Mouse (Mus musculus) hindbrain, embryonic 16.5 days (tissue): ENCODE measurements around the gene Ica1. TPM values are rescaled to one million over a fixed set of nuclear protein-coding genes. Genes with fewer than 3 reads are reported as not detected.

Source experiments
- ATAC-seq: fragments of 200-750 bp; cut with Nextera tagmentation; 2 replicates; pipeline ENCODE4 v1.8.0; 2017; ENCODE audit warnings: moderate TSS enrichment, moderate library complexity
- H3K27ac ChIP-seq: fragments of 300-500 bp; sonication (generic); 2 replicates; pipeline ENCODE4 v1.5.1; 2014; ENCODE audit warnings: low read depth, mild to moderate bottlenecking, control low read depth, low read length, moderate library complexity
- H3K27me3 ChIP-seq: fragments of 300-500 bp; sonication (generic); replicated peaks from 2 replicates; pipeline ENCODE4 v1.6.1; 2014; ENCODE audit warnings: low read length; ENCODE audit not compliant: control insufficient read depth, insufficient read depth
- H3K36me3 ChIP-seq: fragments of 300-500 bp; sonication (generic); 2 replicates; pipeline ENCODE4 v1.6.1; 2014; ENCODE audit warnings: mild to moderate bottlenecking, low read length, moderate library complexity, mixed read lengths; ENCODE audit not compliant: control insufficient read depth, insufficient read depth
- H3K4me1 ChIP-seq: fragments of 300-500 bp; sonication (generic); 2 replicates; pipeline ENCODE4 v1.6.1; 2014; ENCODE audit warnings: low read depth, low read length; ENCODE audit not compliant: control insufficient read depth, insufficient read depth
- H3K4me2 ChIP-seq: fragments of 300-500 bp; sonication (generic); 2 replicates; pipeline ENCODE4 v1.6.1; 2014; ENCODE audit warnings: mild to moderate bottlenecking, low read length, control low read depth, moderate library complexity
- H3K4me3 ChIP-seq: fragments of 300-500 bp; sonication (generic); 2 replicates; pipeline ENCODE4 v1.5.1; 2014; ENCODE audit warnings: mild to moderate bottlenecking, low read length, control low read depth, moderate library complexity
- H3K9ac ChIP-seq: fragments of 300-500 bp; sonication (generic); 2 replicates; pipeline ENCODE4 v1.6.1; 2014; ENCODE audit warnings: low read depth, mild to moderate bottlenecking, control low read depth, low read length, moderate library complexity
- H3K9me3 ChIP-seq: fragments of 300-500 bp; sonication (generic); 2 replicates; pipeline ENCODE4 v1.6.1; 2014; ENCODE audit warnings: mild to moderate bottlenecking, low read length, moderate library complexity; ENCODE audit not compliant: control insufficient read depth
- WGBS: fragments of 180-500 bp; shearing (Covaris S2); extraction: QIAGEN DNeasy Blood & Tissue Kit; methylation state at CpG from one replicate; pipeline ENCODE4 v1.1.7; 2014; 5-methylcytosine and 5-hydroxymethylcytosine counted together
- polyA plus RNA-seq: library from polyadenylated mRNA; unstranded; fragments of >200 nt; fragmentation: Nextera tagmentation; extraction: Ambion mirVana; gene quantifications from 2 replicates; pipeline ENCODE4 v1.2.1, GENCODE M21; 2015

The Ica1 gene
- polyA plus RNA-seq, 1 experiment from 2014 or later: 81.0 TPM

DNA sequence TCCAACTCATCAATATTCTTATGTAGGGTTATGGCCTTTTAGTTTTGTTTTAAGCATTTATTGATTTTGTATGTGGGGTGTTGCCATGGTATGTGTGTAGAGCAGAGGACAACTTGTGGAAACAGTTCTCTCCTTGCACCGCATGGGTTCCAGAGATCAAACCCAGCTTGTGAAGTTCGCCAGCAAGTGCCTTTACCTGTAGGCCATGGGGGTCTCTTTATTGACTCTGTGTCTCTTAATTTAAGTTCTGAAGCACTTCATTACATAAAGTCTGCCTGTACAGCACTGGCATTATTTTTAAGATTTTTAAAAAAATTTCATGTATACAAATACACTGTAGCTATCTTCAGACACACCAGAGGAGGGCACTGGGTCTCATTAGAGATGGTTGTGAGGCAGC is 118.2 kb downstream of the Ica1 start:
- 82% methylated on average over 2 of the region's 2 CpGs for WGBS
- no peaks in the 10 kb centered on the region for H3K9me3 ChIP-seq
- H3K27ac ChIP-seq: no peak overlapping the region
- H3K4me1 ChIP-seq: peaks cover 7% of the 10 kb centered on the region
- no peak overlapping the region for H3K4me3 ChIP-seq
- H3K4me2 ChIP-seq: no peak overlapping the region
- no peak for ATAC-seq
- no peaks in the 10 kb centered on the region for H3K27me3 ChIP-seq
- no peak overlapping the region for H3K9ac ChIP-seq
- no peaks in the 10 kb centered on the region for H3K36me3 ChIP-seq

DNA sequence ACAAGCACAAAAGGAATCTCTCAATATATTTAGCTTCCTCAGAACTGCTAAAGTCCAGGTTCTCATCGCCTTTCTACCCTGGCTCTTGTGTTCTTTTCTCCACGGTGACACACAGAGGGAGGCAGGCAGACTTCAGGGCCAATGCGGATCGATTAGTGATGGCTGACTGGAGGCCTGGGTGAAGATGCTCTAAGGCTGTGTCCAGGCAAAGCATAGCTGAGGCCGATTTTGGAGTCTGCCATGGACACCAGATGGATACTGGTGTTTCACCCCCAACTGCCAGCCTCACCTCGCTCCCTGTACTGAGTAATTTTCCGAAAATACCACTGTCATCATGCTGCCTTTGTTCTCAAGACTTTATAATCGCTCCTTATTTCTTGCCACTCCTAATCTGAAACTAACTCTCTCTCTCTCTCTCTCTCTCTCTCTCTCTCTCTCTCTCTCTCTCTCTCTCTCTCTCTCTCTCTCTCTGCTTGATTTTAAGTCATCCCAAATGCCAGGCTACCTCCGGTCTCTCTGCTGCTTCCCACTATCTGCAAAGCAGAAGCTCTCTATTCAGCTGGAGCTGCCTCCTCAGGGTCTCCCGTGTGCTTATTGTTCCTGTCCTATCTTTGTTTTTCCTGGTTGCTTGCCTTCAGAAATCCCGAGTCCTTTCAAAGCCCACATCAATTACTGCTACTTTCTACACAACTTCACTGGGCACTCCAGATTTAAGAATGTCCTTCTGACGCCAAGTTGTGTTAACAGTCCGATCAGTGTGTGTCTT is 118.9 kb downstream of the Ica1 start:
- WGBS: 19% methylated on average over 13 of the region's 13 CpGs
- Histone ChIP-seq H3K27ac (0 out of 2 replicates have a peak overlapping the region, but pooled peaks have one; percentile 21), H3K4me2 (peak overlapping the region; percentile 5; the same call in 1 of the 2 replicates)

DNA sequence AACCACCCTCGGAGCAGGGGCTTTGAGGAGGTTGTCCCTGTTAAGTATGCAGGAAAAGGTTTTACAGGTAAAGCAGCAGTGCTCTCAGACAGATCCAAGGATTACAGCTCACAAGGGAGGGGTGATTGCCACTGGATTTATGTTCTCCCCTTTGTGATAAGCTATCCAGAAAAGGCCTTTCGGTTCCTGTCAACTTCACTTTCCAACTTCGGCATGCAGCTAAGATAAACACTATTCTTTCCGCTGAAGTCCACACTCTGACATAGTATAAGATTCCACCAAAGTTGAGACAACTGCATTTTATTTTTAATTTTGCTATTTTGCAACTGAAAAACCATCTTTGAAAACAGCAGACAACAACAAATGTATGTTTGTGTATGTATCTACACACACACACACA is 119.9 kb downstream of the Ica1 start:
- ATAC-seq: no peak
- H3K27ac ChIP-seq: no peak overlapping the region
- 71% methylated on average over 4 of the region's 4 CpGs for WGBS

More for the DNA sequence above, 118.9 kb downstream of the Ica1 start:
- Histone ChIP-seq H3K36me3 (no peaks in the 10 kb centered on the region), H3K4me3 (no peak overlapping the region), H3K27me3 (no peaks in the 10 kb centered on the region), H3K9ac (no peak overlapping the region), H3K4me1 (peaks cover 7% of the 10 kb centered on the region), H3K9me3 (no peaks in the 10 kb centered on the region)
- ATAC-seq: peak; percentile 71

DNA sequence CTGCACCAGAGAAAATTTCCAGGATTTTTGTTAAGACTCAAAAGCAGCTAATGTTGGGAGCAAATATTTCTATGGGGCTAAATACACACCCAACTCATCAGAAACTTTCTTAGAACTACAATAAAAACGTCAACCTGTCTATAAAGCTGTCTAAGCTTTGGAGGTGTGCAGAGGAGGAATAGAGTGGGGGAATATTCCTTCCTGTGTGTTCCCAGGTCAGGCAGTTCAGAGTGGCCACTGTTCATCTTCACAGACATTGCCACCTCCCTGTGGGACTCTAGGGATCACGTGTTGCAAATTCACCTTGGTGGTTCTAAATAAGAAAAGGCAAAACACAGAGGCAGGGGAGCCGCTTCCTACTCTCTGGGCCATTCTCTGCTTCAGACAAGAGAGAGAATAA is 120.8 kb downstream of the Ica1 start:
- Histone ChIP-seq H3K27ac (no peak overlapping the region), H3K4me3 (no peak overlapping the region), H3K4me2 (no peak overlapping the region), H3K9ac (no peak overlapping the region), H3K27me3 (no peaks in the 10 kb centered on the region), H3K4me1 (peaks cover 7% of the 10 kb centered on the region), H3K9me3 (no peaks in the 10 kb centered on the region), H3K36me3 (no peaks in the 10 kb centered on the region)
- WGBS: 59% methylated on average over 3 of the region's 3 CpGs
- no peak for ATAC-seq

More for the DNA sequence above, 119.9 kb downstream of the Ica1 start:
- peaks cover 7% of the 10 kb centered on the region for H3K4me1 ChIP-seq
- H3K4me3 ChIP-seq: no peak overlapping the region
- H3K36me3 ChIP-seq: no peaks in the 10 kb centered on the region
- no peaks in the 10 kb centered on the region for H3K9me3 ChIP-seq
- H3K4me2 ChIP-seq: no peak overlapping the region
- no peak overlapping the region for H3K9ac ChIP-seq
- no peaks in the 10 kb centered on the region for H3K27me3 ChIP-seq

- ATAC-seq: no peak
- Histone ChIP-seq H3K9me3 (no peaks in the 10 kb centered on the region), H3K4me3 (no peak overlapping the region), H3K36me3 (no peaks in the 10 kb centered on the region), H3K27ac (no peak overlapping the region), H3K9ac (no peak overlapping the region), H3K4me1 (peaks cover 4% of the 10 kb centered on the region), H3K4me2 (no peak overlapping the region), H3K27me3 (no peaks in the 10 kb centered on the region)
- WGBS: 87% methylated on average over 2 of the region's 2 CpGs
Measured at GRCm38 (mm10) chr6:8655454-8655853, 122.8 kb downstream of the Ica1 start.

DNA sequence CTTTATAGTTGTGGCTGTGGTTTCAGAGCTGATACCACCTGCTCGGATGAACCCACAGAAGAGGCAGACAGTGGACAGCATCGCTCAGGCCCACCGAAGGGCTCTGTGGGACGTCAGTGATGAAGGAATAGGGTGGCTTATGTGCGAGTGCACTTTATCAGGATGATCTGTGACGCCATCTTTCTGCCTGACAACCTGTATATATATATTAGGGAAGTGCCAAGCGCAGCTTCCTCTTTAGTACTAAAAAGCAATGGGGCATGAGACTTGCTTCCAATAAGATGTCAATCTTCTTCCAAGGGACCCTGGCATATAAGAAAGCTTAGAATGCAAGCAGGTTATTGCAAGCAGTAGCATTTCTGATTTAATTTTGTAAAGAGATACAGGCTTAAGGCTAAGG is 127.9 kb downstream of the Ica1 start:
- no peak overlapping the region for H3K4me3 ChIP-seq
- no peak for ATAC-seq
- H3K4me2 ChIP-seq: no peak overlapping the region
- no peak overlapping the region for H3K9ac ChIP-seq
- 92% methylated on average over 7 of the region's 7 CpGs for WGBS
- H3K4me1 ChIP-seq: no peaks in the 10 kb centered on the region
- no peak overlapping the region for H3K27ac ChIP-seq
- H3K9me3 ChIP-seq: no peaks in the 10 kb centered on the region
- H3K27me3 ChIP-seq: no peaks in the 10 kb centered on the region
- H3K36me3 ChIP-seq: no peaks in the 10 kb centered on the region

DNA sequence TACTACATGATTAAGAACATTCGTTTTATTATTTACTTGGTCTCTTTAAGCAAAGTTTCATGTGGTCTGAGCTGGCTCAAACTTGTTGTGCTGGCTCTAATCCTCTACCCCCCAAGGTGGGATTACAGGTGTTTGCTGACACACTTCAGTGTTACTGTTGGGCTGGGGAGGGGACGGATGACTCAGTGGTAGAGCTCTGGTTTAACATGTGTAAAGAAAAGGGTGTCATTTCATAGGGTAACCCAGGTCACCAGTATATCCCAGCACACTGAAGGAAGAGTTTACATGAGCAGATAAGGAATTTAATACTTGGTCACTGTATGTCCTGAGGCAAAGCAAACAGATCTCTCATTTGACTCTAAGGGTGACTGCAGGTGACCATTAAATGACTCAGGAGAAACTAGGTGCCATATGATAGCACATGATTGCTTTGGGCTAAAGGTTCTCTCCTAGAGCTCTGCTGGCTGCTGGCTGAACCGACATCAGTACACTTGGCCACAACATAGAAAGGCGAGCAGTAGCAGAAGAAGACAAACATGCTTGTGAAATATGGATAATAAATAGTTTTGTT is 128.9 kb downstream of the Ica1 start:
- WGBS: 70% methylated on average over 4 of the region's 4 CpGs
- H3K27ac ChIP-seq: no peak overlapping the region
- ATAC-seq: no peak
- no peak overlapping the region for H3K4me2 ChIP-seq
- H3K36me3 ChIP-seq: no peaks in the 10 kb centered on the region
- H3K9ac ChIP-seq: no peak overlapping the region
- H3K9me3 ChIP-seq: no peaks in the 10 kb centered on the region
- H3K27me3 ChIP-seq: no peaks in the 10 kb centered on the region
- H3K4me1 ChIP-seq: no peaks in the 10 kb centered on the region
- no peak overlapping the region for H3K4me3 ChIP-seq

DNA sequence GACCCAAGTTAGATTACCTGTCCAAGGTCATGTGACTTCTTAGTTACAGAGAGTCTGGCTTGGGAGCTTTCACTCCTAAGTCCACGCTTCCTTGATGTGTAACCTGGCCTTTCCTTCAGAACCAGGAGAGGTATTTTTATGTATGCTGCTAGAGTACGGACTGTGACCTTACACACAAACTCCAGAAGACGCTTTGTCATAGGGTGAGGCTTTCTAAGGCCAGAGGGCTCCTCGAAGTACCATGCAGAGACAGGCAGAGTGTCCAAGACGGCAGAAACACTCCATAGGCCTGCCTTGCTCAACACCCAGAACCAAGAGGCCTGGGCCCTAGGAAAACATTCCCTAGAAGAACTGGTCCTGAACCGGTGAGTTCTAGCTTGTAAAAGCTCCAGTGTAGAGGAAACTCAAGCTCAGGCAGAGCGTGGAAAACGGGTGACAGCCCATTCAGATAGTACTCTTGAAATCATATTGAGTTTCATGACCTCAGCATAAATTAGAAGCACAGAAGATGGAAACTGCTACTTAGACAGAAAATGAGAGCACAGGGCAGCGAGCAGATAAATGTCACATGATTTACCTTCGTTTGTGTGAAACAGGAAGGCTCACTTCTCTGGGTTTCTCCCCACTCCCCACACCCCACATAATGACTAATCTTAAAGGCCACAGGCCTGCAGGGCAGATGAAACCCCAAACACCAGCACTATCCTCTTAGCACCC is 129.9 kb downstream of the Ica1 start:
- 82% methylated on average over 10 of the region's 10 CpGs for WGBS
- H3K36me3 ChIP-seq: no peaks in the 10 kb centered on the region
- H3K9me3 ChIP-seq: no peaks in the 10 kb centered on the region
- no peak overlapping the region for H3K27ac ChIP-seq
- H3K4me1 ChIP-seq: no peaks in the 10 kb centered on the region
- no peak overlapping the region for H3K9ac ChIP-seq
- no peak for ATAC-seq
- no peaks in the 10 kb centered on the region for H3K27me3 ChIP-seq
- H3K4me2 ChIP-seq: no peak overlapping the region
- no peak overlapping the region for H3K4me3 ChIP-seq

GRCm38 (mm10) chr6:8647513-8648184 is 130.6 kb downstream of the Ica1 start:
- no peak overlapping the region for H3K9ac ChIP-seq
- no peaks in the 10 kb centered on the region for H3K36me3 ChIP-seq
- no peak overlapping the region for H3K4me3 ChIP-seq
- H3K27me3 ChIP-seq: no peaks in the 10 kb centered on the region
- ATAC-seq: no peak
- H3K4me2 ChIP-seq: no peak overlapping the region
- H3K4me1 ChIP-seq: no peaks in the 10 kb centered on the region
- no peaks in the 10 kb centered on the region for H3K9me3 ChIP-seq
- WGBS: 89% methylated on average over 7 of the region's 7 CpGs
- H3K27ac ChIP-seq: no peak overlapping the region
